Mouse (Mus musculus): ENCODE data around the gene Atp23.
"Not testable (repeated sequence)": the region's sequence is repeated elsewhere in the genome, so short reads cannot be mapped to it uniquely, and the experiment has no call there.

Atp23 gene

GRCm38 (mm10) chr10:126906811-126907210 lies 5.7 kb upstream of the Atp23 start:
- DNase-seq (ENCODE audit: low spot score): no peak

GRCm38 (mm10) chr10:126905650-126906075 lies 4.5 kb upstream of the Atp23 start:
- DNase-seq (ENCODE audit: low spot score): peak; percentile 48

GRCm38 (mm10) chr10:126905086-126905485 lies 3.9 kb upstream of the Atp23 start:
- no peak for DNase-seq (ENCODE audit: low spot score)

- no peak for DNase-seq (ENCODE audit: low spot score)
Measured at GRCm38 (mm10) chr10:126904221-126904620, 3.1 kb upstream of the Atp23 start.

GRCm38 (mm10) chr10:126901488-126901843 lies 311 bp upstream of the Atp23 start:
- no peak for DNase-seq (ENCODE audit: low spot score)

GRCm38 (mm10) chr10:126895891-126896290 lies 5.3 kb downstream of the Atp23 start:
- no peak for DNase-seq (ENCODE audit: low spot score)

- DNase-seq (ENCODE audit: low spot score): no peak
Measured at GRCm38 (mm10) chr10:126894061-126894460, 7.1 kb downstream of the Atp23 start.

GRCm38 (mm10) chr10:126893145-126893544 lies 8.0 kb downstream of the Atp23 start:
- no peak for DNase-seq (ENCODE audit: low spot score)

- DNase-seq (ENCODE audit: low spot score): no peak
Measured at GRCm38 (mm10) chr10:126873755-126874154, 27.4 kb downstream of the Atp23 start.

- DNase-seq (ENCODE audit: low spot score): no peak
Measured at GRCm38 (mm10) chr10:126872256-126872655, 28.9 kb downstream of the Atp23 start.

GRCm38 (mm10) chr10:126869372-126870318 lies 31.5 kb downstream of the Atp23 start:
- peak; percentile 35 for DNase-seq (ENCODE audit: low spot score)

GRCm38 (mm10) chr10:126865284-126865683 lies 35.9 kb downstream of the Atp23 start:
- no peak for DNase-seq (ENCODE audit: low spot score)

GRCm38 (mm10) chr10:126862193-126862592 lies 39.0 kb downstream of the Atp23 start:
- DNase-seq (ENCODE audit: low spot score): no peak

- DNase-seq (ENCODE audit: low spot score): no peak
Measured at GRCm38 (mm10) chr10:126853286-126853685, 47.9 kb downstream of the Atp23 start.

- no peak for DNase-seq (ENCODE audit: low spot score)
Measured at GRCm38 (mm10) chr10:126845309-126845911, 55.7 kb downstream of the Atp23 start.

GRCm38 (mm10) chr10:126844689-126845088 lies 56.5 kb downstream of the Atp23 start:
- no peak for DNase-seq (ENCODE audit: low spot score)

- no peak for DNase-seq (ENCODE audit: low spot score)
Measured at GRCm38 (mm10) chr10:126840266-126840665, 60.9 kb downstream of the Atp23 start.

GRCm38 (mm10) chr10:126833006-126833405 lies 68.1 kb downstream of the Atp23 start:
- no peak for DNase-seq (ENCODE audit: low spot score)

- DNase-seq (ENCODE audit: low spot score): no peak
Measured at GRCm38 (mm10) chr10:126831329-126831728, 69.8 kb downstream of the Atp23 start.

GRCm38 (mm10) chr10:126828618-126829017 lies 72.5 kb downstream of the Atp23 start:
- no peak for DNase-seq (ENCODE audit: low spot score)

- no peak for DNase-seq (ENCODE audit: low spot score)
Measured at GRCm38 (mm10) chr10:126827941-126828593, 73.1 kb downstream of the Atp23 start.

GRCm38 (mm10) chr10:126826982-126827381 lies 74.2 kb downstream of the Atp23 start:
- DNase-seq (ENCODE audit: low spot score): no peak

- DNase-seq (ENCODE audit: low spot score): not testable (repeated sequence)
Measured at GRCm38 (mm10) chr10:126826216-126826615, 74.9 kb downstream of the Atp23 start.

Measured in T-cell, adult 2 months (primary cell).